Mouse (Mus musculus) lung, postnatal 0 days (tissue): ENCODE data around the gene A830018L16Rik. TPM values are rescaled to one million over a fixed set of nuclear protein-coding genes. Genes with fewer than 3 reads are reported as not detected.
A peak's percentile ranks its signal among the peaks of the same experiment; 100 is the strongest.

ENCODE experiments used
- ATAC-seq: fragments of 200-750 bp; cut with Nextera tagmentation; 2 replicates; pipeline ENCODE4 v1.8.0; 2017; ENCODE audit warnings: moderate library complexity
- DNase-seq: peaks from one replicate; pipeline ENCODE4 v3.0.0-alpha.2; 2016; ENCODE audit warnings: low spot score
- H3K27ac ChIP-seq: fragments of 300-500 bp; sonication (generic); 2 replicates; pipeline ENCODE4 v1.5.1; 2014; ENCODE audit warnings: antibody characterized with exemption, mild to moderate bottlenecking, low read length, mixed read lengths
- H3K27me3 ChIP-seq: fragments of 300-500 bp; sonication (generic); replicated peaks from 2 replicates; pipeline ENCODE4 v1.6.1; 2014; ENCODE audit warnings: low read length, mixed read lengths; ENCODE audit not compliant: insufficient read depth
- H3K36me3 ChIP-seq: fragments of 300-500 bp; sonication (generic); 2 replicates; pipeline ENCODE4 v1.6.1; 2014; ENCODE audit warnings: low read length, mixed read lengths; ENCODE audit not compliant: insufficient read depth
- H3K4me1 ChIP-seq: fragments of 300-500 bp; sonication (generic); 2 replicates; pipeline ENCODE4 v1.6.1; 2014; ENCODE audit warnings: antibody characterized with exemption, low read depth, low read length, mixed read lengths; ENCODE audit not compliant: insufficient read depth
- H3K4me2 ChIP-seq: fragments of 300-500 bp; sonication (generic); replicated peaks from 2 replicates; pipeline ENCODE4 v1.6.1; 2014; ENCODE audit warnings: low read depth, mild to moderate bottlenecking, low read length, moderate library complexity, mixed read lengths
- H3K4me3 ChIP-seq: fragments of 300-500 bp; sonication (generic); 2 replicates; pipeline ENCODE4 v1.5.1; 2014; ENCODE audit warnings: low read depth, low read length
- H3K9ac ChIP-seq: fragments of 300-500 bp; sonication (generic); replicated peaks from 2 replicates; pipeline ENCODE4 v1.6.1; 2014; ENCODE audit warnings: low read depth, mild to moderate bottlenecking
- H3K9me3 ChIP-seq: fragments of 300-500 bp; sonication (generic); 2 replicates; pipeline ENCODE4 v1.6.1; 2016; ENCODE audit warnings: low read length, mixed read lengths
- CTCF ChIP-seq: IDR thresholded peaks from 2 replicates; pipeline ENCODE4 v1.5.1; 2016; ENCODE audit warnings: antibody characterized with exemption, mild to moderate bottlenecking
- EP300 ChIP-seq: IDR thresholded peaks from 2 replicates; pipeline ENCODE4 v1.6.1; 2016; ENCODE audit warnings: antibody characterized with exemption, mild to moderate bottlenecking, control low read depth
- WGBS: fragments of 180-500 bp; shearing (Covaris S2); extraction: QIAGEN DNeasy Blood & Tissue Kit; methylation state at CpG from one replicate; pipeline ENCODE4 v1.1.7; 2014; 5-methylcytosine and 5-hydroxymethylcytosine counted together
- polyA plus RNA-seq: library from polyadenylated mRNA; unstranded; fragments of >200 nt; fragmentation: Nextera tagmentation; extraction: Ambion mirVana; gene quantifications from 2 replicates; pipeline ENCODE4 v1.2.1, GENCODE M21; 2015

A830018L16Rik gene
- polyA plus RNA-seq, 1 experiment from 2014 or later = 0.88 TPM

GRCm38 (mm10) chr1:11744749-11745314 lies 330.9 kb downstream of the A830018L16Rik start:
- H3K27me3 ChIP-seq = no peaks in the 10 kb centered on the region
- no peak overlapping the region for H3K27ac ChIP-seq
- DNase-seq = no peak
- H3K9me3 ChIP-seq = no peaks in the 10 kb centered on the region
- no peak overlapping the region for H3K4me2 ChIP-seq
- no peaks in the 10 kb centered on the region for H3K4me1 ChIP-seq
- no peak overlapping the region for H3K9ac ChIP-seq
- TF ChIP-seq EP300 = no peak
- TF ChIP-seq CTCF = no peak
- H3K36me3 ChIP-seq = no peaks in the 10 kb centered on the region
- no peak overlapping the region for H3K4me3 ChIP-seq
- no peak for ATAC-seq

GRCm38 (mm10) chr1:11748424-11748823 lies 334.5 kb downstream of the A830018L16Rik start:
- DNase-seq (no peak), ATAC-seq (no peak)
- no peaks in the 10 kb centered on the region for H3K4me1 ChIP-seq
- TF ChIP-seq EP300 (no peak), CTCF (no peak)
- H3K27ac ChIP-seq = no peak overlapping the region
- no peaks in the 10 kb centered on the region for H3K27me3 ChIP-seq
- WGBS = 44% methylated on average over 2 of the region's 2 CpGs
- H3K36me3 ChIP-seq = no peaks in the 10 kb centered on the region
- no peak overlapping the region for H3K4me3 ChIP-seq
- H3K4me2 ChIP-seq = no peak overlapping the region
- H3K9me3 ChIP-seq = no peaks in the 10 kb centered on the region
- no peak overlapping the region for H3K9ac ChIP-seq

- no peak for ATAC-seq
- Histone ChIP-seq H3K36me3 (no peaks in the 10 kb centered on the region), H3K27ac (no peak overlapping the region), H3K9ac (no peak overlapping the region), H3K4me3 (no peak overlapping the region), H3K9me3 (no peaks in the 10 kb centered on the region), H3K27me3 (no peaks in the 10 kb centered on the region), H3K4me2 (no peak overlapping the region), H3K4me1 (no peaks in the 10 kb centered on the region)
- TF ChIP-seq EP300 (no peak), CTCF (no peak)
- DNase-seq = no peak
Observed at GRCm38 (mm10) chr1:11750065-11750464, 336.2 kb downstream of the A830018L16Rik start.

DNA sequence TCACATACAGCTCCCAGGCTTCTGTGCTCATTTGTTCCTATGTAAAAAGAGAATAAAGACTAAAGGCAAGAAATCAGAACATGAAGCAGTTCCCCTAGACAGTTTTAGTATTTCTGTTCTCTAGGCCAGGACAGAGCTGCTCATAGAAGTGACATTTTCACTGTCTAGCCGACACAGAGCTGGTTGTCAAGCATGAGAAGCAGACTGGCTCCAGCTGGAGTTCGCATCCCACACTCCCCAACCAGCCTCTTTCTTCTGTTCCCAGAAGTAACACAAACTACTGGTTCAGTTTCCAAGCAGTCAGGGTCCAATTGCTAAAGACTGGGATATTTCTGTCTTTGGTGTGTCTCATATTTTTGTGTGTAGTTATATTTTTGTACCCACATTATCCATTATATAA lies 336.7 kb downstream of the A830018L16Rik start:
- H3K9me3 ChIP-seq = no peaks in the 10 kb centered on the region
- H3K27ac ChIP-seq = no peak overlapping the region
- ATAC-seq (no peak), DNase-seq (peak; percentile 37)
- no peaks in the 10 kb centered on the region for H3K36me3 ChIP-seq
- H3K9ac ChIP-seq = no peak overlapping the region
- no peaks in the 10 kb centered on the region for H3K27me3 ChIP-seq
- TF ChIP-seq EP300 = no peak
- no peak for TF ChIP-seq CTCF
- H3K4me1 ChIP-seq = no peaks in the 10 kb centered on the region
- no peak overlapping the region for H3K4me2 ChIP-seq
- H3K4me3 ChIP-seq = no peak overlapping the region
- 50% methylated on average over 2 of the region's 2 CpGs for WGBS

- H3K9me3 ChIP-seq = no peaks in the 10 kb centered on the region
- H3K4me1 ChIP-seq = no peaks in the 10 kb centered on the region
- H3K36me3 ChIP-seq = no peaks in the 10 kb centered on the region
- no peak for ATAC-seq
- H3K4me2 ChIP-seq = no peak overlapping the region
- TF ChIP-seq EP300 (no peak), CTCF (no peak)
- DNase-seq = no peak
- no peak overlapping the region for H3K4me3 ChIP-seq
- no peak overlapping the region for H3K9ac ChIP-seq
- H3K27me3 ChIP-seq = no peaks in the 10 kb centered on the region
- H3K27ac ChIP-seq = no peak overlapping the region
Observed at GRCm38 (mm10) chr1:11751996-11752395, 338.1 kb downstream of the A830018L16Rik start.

DNA sequence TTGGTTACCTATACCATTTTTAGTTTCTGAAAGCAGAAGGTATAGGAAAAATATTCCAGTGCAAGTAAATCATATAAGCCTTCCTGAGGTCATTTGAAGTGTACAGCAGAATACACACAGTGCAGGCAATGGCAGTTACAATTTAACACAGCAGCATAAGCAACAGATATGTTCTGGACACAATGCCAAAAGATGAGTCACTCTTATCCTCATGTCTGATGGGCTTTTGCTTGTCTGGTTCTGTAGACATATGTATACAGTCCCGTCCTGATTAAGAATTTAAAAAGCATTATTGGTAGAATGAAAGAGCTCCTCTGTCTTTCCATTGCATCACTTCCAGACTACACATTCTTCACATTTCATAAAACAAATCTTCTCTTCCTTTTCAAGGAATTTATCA lies 374.4 kb downstream of the A830018L16Rik start:
- ATAC-seq = peak; percentile 48
- Histone ChIP-seq H3K27ac (no peak overlapping the region), H3K4me1 (no peaks in the 10 kb centered on the region), H3K9me3 (no peaks in the 10 kb centered on the region), H3K4me3 (no peak overlapping the region), H3K36me3 (no peaks in the 10 kb centered on the region), H3K27me3 (no peaks in the 10 kb centered on the region), H3K4me2 (no peak overlapping the region), H3K9ac (no peak overlapping the region)
- TF ChIP-seq EP300 = no peak
- no peak for TF ChIP-seq CTCF
- WGBS = 22% methylated on average over 1 of the region's 1 CpGs
- DNase-seq = peak; percentile 64

GRCm38 (mm10) chr1:11792820-11793219 lies 378.9 kb downstream of the A830018L16Rik start:
- WGBS = 66% methylated on average over 2 of the region's 2 CpGs
- H3K9ac ChIP-seq = no peak overlapping the region
- no peaks in the 10 kb centered on the region for H3K36me3 ChIP-seq
- H3K4me1 ChIP-seq = no peaks in the 10 kb centered on the region
- ATAC-seq (no peak), DNase-seq (no peak)
- H3K4me3 ChIP-seq = no peak overlapping the region
- no peak overlapping the region for H3K4me2 ChIP-seq
- no peak overlapping the region for H3K27ac ChIP-seq
- H3K9me3 ChIP-seq = no peaks in the 10 kb centered on the region
- TF ChIP-seq CTCF (no peak), EP300 (no peak)
- no peaks in the 10 kb centered on the region for H3K27me3 ChIP-seq
